Mouse (Mus musculus) layer of hippocampus, adult 2 months (tissue): ENCODE data around the gene Hexim1. TPM values are rescaled to one million over a fixed set of nuclear protein-coding genes. Genes with fewer than 3 reads are reported as not detected.

Source experiments
- DNase-seq, 2 experiments: peaks; one replicate each; pipeline ENCODE4 v3.0.0; 2022; ENCODE audit warnings: low spot score in 2 of 2
- H3K27ac ChIP-seq: fragments of 200-600 bp; 2 replicates; pipeline ENCODE4 v1.8.1; 2022
- H3K4me3 ChIP-seq: fragments of 200-600 bp; 2 replicates; pipeline ENCODE4 v1.8.1; 2022; ENCODE audit warnings: mild to moderate bottlenecking
- CTCF ChIP-seq: fragments of 200-600 bp; conservative IDR thresholded peaks from 2 replicates; pipeline ENCODE4 v1.8.1; 2022; ENCODE audit warnings: antibody characterized with exemption, mild to moderate bottlenecking, moderate library complexity
- total RNA-seq, 2 experiments: library from RNA; stranded (reverse); gene quantifications; 2 replicates each; pipeline ENCODE4 v1.2.3; 2021

Gene Hexim1
- total RNA-seq, 2 experiments from 2014 or later: 48.5 to 50.8 TPM

DNA sequence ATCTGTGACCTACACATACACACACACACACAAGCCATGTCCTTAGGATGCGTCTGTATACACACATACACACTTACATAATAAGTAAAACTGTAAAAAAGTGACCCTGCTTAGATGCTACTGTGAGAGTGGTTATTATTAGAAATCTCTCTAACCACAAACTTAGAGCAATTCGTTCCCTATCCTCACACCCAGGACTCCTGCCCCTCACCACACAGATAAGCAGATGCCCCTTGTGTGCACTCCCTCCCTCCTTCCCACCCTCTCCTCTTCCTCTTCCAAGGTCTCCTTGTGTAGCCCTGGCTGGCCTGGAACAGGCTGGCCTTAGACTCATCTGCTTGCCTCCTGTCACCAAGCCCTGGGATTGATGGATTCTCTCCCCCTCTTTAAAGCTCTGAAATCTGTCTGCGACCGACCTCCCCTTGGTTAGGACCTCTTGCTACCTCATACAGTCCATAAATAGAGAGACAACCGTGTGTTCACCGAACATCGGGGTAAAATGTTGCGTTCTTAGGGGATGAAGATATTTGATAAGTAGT, 20.1 kb downstream of the Hexim1 start:
- Histone ChIP-seq H3K4me3 (no peak overlapping the region), H3K27ac (peak overlapping the region; percentile 83)
- no peak for TF ChIP-seq CTCF
- DNase-seq: no peak

DNA sequence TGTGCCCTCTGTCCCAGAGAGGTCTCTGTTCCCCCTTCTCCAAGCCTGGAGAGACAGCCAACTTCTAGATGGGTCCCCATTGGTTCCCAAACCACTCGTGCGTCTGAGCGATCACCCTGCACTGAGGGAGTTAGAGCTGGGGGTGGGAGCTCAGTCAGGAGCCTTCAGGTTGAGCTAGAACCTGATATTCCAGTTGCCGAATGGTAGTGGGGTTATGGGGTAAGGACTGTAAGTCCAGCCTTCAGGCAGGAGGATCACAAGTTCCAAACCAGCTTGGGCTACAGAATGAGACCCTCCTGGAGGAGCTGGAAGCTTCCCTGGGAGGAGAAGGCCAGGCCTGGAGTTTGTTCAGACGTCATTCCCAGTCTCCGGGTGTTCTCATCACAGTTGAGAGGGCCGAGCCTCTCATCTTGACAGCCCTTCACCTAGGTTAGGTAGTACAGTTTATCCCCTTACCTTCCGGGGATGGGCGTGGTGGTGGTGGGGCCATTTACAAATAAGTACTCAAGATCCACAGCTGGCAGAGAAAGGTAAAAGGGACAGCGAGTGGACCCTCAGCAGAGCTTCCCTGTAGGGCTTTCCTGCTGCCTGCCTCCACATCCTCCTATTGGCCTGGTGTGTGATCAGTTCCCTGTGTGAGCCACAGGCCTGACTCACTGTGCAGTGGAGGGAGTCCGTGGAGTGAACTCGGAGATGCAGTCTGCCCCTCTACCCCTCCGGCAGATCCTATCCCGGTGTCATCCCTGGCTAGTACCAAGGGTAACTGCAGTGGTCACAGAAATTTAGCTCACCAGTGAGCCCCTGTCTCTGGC, 24.1 kb downstream of the Hexim1 start:
- no peak for DNase-seq
- TF ChIP-seq CTCF: no peak
- H3K27ac ChIP-seq: peak overlapping the region; percentile 68
- no peak overlapping the region for H3K4me3 ChIP-seq

DNA sequence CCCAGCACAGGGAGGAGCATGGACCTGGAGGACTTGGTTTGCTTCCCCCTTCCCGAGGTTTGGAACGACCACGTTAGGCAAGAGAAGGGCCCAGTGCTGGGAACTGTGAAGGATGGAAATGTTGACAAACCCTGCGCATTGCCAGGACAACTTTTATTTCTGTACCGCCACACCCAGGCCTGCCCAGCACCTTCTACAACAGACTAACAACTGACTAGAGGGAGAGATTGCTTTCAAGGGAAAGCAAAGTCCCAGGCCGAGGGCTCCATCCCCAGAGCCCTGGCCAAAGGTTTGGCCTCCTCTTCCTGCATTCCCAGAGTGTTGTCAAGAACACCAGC, 24.7 kb downstream of the Hexim1 start:
- TF ChIP-seq CTCF: no peak
- no peak for DNase-seq
- H3K4me3 ChIP-seq: no peak overlapping the region
- peak overlapping the region; percentile 68 for H3K27ac ChIP-seq

DNA sequence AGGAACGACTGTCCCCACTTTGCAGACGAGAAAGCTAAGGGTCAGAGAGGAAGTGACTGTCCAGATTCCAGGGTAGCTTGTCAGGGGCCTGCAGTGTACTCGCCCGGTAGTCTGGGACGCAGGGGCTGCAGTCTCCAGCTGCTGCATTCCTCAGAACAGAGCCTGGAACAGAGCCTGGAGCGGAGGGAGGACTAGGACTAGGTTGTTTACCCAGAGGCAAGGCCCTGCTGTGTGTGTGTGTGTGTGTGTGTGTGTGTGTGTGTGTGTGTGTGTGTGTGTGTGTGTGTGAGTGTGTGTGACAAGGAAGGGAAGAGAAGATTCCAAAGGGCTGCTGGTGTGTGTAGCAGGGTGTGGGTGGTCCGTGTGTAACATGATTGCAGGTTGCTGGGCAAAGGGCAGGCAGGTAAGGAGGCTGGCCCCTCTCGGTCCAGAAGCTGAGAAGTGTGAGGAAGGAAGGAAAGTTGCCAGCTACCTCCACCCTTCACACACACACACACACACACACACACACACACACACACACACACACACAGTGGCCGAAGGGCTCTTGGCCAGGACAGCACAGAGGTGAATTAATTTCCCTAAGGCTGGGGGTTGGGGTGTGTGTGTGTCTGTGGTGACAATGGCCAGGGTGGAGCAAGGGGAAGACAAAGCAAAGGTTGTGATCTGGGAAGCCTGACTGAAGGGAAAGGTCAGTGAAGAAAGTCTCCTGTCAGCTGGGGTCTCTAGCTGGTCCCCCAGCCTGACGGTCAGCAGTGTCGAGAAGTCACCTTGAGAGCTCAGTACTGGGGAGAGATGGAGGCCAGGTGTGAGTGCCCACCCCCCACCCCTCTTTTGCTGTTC, 25.3 kb downstream of the Hexim1 start:
- H3K4me3 ChIP-seq: no peak overlapping the region
- no peak for TF ChIP-seq CTCF
- no peak for DNase-seq

DNA sequence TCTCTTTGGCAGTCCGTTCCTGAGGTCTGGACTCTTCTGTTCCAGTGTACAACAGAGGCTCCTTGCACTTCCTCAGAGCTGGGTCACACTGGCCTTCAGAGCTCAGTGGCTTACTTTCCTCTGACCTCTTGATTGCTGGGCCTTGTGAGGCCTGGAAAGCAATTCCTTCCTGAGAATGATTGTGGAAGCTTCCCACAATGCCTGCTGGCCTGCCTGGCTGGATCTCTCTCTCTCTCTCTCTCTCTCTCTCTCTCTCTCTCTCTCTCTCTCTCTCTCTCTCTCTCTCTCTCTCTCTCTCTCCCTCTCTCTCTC, 25.9 kb downstream of the Hexim1 start:
- DNase-seq: no peak
- TF ChIP-seq CTCF: no peak
- Histone ChIP-seq H3K27ac (peak overlapping the region; percentile 96), H3K4me3 (no peak overlapping the region)

More for the DNA sequence above, 25.3 kb downstream of the Hexim1 start:
- H3K27ac ChIP-seq: peak overlapping the region; percentile 96

DNA sequence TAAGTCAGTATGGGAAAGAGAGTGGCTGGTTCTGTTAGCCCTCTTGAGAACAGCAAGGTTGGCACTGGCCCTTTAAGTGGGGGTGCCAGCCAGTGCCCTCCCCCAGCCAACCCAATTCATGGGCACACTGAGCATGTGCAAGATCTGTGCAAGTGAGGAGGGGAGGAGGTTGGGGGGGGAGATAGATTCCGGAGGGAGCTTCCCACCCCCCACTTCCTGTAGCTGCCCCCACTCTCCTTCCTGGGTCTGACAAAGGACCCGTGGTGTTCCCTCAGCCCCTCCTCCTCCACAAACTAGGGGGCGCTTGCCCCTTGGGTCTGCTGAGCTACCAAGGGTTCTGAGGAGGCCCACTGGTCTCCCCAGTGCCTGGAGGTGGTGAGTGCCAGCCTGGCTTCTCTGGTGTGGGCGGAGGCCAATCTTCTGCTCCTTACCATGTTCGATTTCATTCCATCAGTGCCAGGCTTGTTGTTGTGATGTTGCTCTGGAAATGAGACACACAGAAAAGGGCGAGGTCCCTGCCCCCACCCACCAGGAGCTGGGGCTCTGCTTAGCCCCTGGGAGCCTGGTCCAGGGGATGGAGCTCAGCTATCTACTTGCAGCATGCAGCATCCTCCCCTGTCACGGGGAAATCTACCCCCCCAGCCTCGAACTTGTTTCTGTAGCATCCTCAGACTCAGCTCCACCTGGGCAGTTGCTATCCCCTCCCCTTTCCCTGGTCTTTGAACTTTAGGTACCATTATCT, 26.6 kb downstream of the Hexim1 start:
- peak; percentile 88 to 93 for DNase-seq
- Histone ChIP-seq H3K27ac (peak overlapping the region; percentile 96), H3K4me3 (peak overlapping the region; percentile 58)
- 0 out of 2 replicates have a peak, but pooled peaks have one; percentile 20 for TF ChIP-seq CTCF

DNA sequence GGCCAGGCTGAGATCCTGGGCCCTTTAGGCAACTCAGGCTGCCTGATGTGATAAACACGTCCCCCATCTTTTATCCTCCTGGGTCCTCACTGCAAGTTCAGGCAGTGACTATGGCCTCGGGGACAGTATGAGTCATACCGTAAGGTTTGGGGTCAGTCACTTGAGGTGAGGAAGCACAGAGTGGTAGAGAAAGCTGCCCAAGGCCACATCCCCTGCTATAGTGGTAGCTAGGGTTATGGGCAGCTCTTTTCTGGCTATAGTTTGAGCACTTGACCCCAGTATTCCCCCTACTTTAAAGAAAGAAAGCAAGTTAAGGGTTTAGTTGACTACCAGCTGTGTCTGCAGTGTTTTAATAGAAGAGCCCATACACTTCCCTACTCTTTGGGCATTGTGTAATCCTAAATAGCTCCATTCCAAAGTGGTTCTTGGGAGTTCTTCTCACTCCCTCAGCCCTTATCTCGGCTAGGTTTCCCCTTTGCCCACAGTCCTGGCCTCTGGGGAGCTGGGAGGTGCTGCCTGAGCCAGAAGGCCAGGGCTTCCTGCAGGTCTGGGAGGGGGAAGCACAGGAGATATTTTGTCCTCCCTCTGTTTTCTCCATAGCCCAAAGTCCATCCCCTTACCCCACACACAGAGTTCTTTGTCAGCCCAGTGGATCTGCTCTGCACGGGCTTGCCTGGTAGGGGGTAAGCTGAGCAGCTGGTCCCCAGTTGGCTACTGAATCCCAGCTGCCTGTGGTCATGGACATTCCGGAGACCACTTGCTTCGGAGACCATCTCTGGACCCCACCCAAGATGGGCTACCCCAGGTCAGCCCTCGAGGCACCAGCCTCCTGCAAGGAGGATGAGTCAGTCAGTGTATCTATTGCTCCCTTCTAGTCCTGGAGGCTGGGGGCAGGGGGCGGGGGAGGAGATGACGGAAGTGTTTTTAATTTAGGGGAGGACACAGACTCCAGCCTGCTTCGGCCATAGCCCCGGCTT, 28.6 kb downstream of the Hexim1 start:
- Histone ChIP-seq H3K27ac (no peak overlapping the region), H3K4me3 (no peak overlapping the region)
- no peak for TF ChIP-seq CTCF
- no peak for DNase-seq

DNA sequence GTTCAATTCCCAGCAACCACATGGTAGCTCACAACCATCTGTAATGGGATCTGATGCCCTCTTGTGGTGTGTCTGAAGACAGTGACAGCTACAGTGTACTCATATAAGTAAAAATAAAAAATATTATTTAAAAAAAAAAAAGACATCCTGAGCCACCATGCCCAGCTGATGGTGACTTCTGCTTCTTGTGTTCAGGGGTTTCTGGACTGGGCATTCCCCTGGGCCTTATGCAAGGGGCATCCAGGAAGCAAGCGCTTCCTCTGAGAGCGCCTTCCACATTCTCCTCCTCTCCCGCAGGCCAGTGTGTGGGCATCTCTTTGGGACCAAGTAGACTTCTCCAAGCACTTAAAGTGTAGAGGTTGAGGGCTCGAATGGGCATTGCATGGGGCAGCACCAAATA, 30.4 kb downstream of the Hexim1 start:
- DNase-seq: no peak
- Histone ChIP-seq H3K27ac (no peak overlapping the region), H3K4me3 (no peak overlapping the region)
- peak; percentile 23 for TF ChIP-seq CTCF

DNA sequence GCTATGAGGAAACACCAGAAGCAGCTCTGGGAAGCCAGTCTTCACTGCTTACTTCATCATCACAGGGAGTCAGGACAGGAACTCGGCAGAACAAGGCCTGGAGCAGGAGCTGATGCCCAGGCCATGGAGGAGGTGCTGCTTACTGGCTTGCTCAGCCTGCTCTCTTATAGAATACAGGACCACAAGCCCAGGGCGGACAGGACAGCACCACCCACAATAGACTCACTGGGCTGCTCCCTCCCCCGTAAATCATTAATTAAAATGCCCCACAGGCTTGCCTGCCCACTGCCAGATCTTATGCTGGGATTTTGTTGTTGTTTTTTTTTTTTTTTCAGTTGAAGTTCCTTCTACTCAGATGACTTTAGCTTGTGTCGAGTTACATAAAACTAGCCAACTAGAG, 31.7 kb downstream of the Hexim1 start:
- Histone ChIP-seq H3K4me3 (no peak overlapping the region), H3K27ac (no peak overlapping the region)
- no peak for DNase-seq
- no peak for TF ChIP-seq CTCF

DNA sequence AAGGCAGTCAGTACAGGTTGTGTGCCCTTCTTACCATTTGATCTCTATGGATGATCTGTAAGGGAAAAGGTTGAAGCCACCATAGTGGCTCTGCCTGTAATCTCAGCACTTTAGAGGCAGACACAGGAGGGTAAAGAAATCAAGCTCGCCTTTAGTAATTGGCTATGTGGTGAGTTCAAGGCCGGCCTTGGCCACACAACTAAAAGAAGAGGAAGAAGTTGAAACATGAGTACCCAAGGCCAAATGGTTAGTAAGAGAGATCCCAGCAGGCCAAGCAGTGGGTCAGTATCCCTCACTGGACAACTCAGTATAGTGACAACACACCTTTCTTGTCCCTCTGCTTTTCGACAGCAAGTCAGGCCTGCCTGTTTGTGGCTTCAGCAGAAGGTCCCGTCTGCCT, 33.7 kb downstream of the Hexim1 start:
- no peak for DNase-seq
- Histone ChIP-seq H3K4me3 (no peak overlapping the region), H3K27ac (no peak overlapping the region)
- no peak for TF ChIP-seq CTCF

DNA sequence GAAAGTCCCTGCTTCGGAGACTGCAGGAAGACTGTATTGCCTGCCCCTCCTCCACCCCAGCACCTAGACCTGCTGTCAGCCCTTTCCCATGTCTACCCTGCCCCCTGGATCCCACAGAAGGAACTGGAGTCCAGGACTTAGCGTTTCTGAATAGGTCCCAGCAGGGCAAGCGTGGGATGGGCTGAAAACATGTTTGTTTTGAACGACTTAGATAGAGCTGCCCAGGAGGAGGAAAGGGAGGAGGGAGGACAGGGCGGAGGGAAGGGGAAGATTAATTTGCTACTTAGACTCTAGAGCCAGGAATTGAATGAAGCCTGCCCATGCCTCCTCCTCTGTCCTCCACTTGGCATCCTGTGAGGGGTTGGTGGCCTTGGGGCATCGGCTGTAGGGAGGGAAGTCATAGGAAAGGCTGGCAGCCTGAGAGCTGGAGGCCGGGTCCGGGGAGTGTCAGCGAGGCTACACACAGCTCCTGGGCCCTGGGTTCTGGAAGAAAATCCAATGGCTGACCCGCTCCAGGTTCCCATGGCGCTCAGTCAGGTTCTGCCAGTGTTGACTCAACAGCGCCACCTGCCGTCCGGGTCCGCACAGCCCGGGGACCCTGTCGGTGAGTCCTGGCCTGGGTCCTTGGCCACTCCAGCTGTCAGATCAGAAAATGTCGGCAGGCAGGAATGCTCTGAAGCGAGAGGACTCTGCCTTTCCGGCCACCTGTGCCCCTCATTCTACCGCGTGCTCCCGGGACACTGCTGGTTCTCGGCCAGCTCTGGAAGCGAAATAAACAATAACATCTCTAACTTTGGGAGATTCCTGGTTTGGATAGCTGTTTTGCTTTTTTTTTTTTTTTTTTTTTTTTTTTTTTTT, 42.8 kb downstream of the Hexim1 start:
- H3K4me3 ChIP-seq: peak overlapping the region; percentile 45
- peak; percentile 88 for TF ChIP-seq CTCF
- peak; percentile 91 to 98 for DNase-seq
- peak overlapping the region; percentile 87 for H3K27ac ChIP-seq
